Mouse (Mus musculus): ENCODE measurements around the gene Fads3.

- TF ChIP-seq CTCF (IDR thresholded peaks at IDR 0.05; ENCODE audit: low read depth, low read length) (no peak), EP300 (IDR thresholded peaks at IDR 0.05; ENCODE audit: insufficient read depth, low read depth, low read length) (no peak), POLR2A (IDR thresholded peaks at IDR 0.05; ENCODE audit: insufficient read depth, low read length) (no peak)
Measured at GRCm38 (mm10) chr19:10096371-10096876, 55.1 kb downstream of the Fads3 start.
